Mouse (Mus musculus): ENCODE measurements around the gene Snap25. TPM values are rescaled to one million over a fixed set of nuclear protein-coding genes. Genes with fewer than 3 reads are reported as not detected.

The Snap25 gene
- polyA plus RNA-seq, 1 experiment from 2014 or later = 192 TPM

Other genes starting within 250 kb of the Snap25 start
- gene Ankef1, start 211.5 kb upstream of the Snap25 start, polyA plus RNA-seq (2015; fragmentation: Nextera tagmentation; extraction: Ambion mirVana) = 0.32 and 1.2 TPM in 2 replicates
- gene AL731706.2, start 172.2 kb downstream of the Snap25 start, polyA plus RNA-seq (2015; fragmentation: Nextera tagmentation; extraction: Ambion mirVana) = 17.6 and 28.8 TPM in 2 replicates
- gene Slx4ip, start 177.8 kb downstream of the Snap25 start, polyA plus RNA-seq (2015; fragmentation: Nextera tagmentation; extraction: Ambion mirVana) = 12.3 and 14.3 TPM in 2 replicates
- 18.1 and 29.4 TPM in 2 replicates for gene AL731706.1, start 177.9 kb downstream of the Snap25 start, polyA plus RNA-seq (2015; fragmentation: Nextera tagmentation; extraction: Ambion mirVana)
- 14.2 and 17.3 TPM in 2 replicates for gene Mkks, start 177.9 kb downstream of the Snap25 start, polyA plus RNA-seq (2015; fragmentation: Nextera tagmentation; extraction: Ambion mirVana)

Data from neural tube, embryonic 13.5 days (tissue).